Mouse (Mus musculus) A20 (cell line): ENCODE measurements around the gene 9130213A22Rik.
A peak's percentile ranks its signal among the peaks of the same experiment; 100 is the strongest.

Source experiments
- DNase-seq: peaks from one replicate; pipeline ENCODE4 v3.0.0-alpha.2; 2011; ENCODE audit warnings: low read depth, low spot score

9130213A22Rik gene

GRCm38 (mm10) chr11:69122336-69122951, at the start of gene 9130213A22Rik:
Gene 9130213A22Rik (minus strand): TSS chr11:69122589.
- peak; percentile 96 for DNase-seq

DNA sequence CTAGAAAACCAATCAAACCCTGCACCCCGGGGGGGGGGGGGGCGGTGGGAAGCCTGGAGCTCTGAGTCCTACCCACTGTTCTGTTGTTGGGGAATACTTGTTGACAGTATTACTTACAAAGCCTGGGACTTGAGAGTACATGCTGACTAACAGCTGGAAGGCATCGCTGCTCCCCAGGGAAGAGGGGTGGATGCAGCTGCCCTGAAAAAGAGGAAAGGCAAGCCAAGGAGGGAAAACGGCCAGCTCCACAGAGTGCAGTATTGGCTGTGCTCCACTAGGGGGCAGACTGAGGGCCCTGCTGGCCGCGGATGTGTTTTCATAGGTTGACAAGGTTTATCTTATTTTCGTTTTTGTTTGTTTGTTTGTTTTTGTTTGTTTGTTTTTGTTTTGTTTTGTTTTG, 49.2 kb upstream of the 9130213A22Rik start:
- peak; percentile 54 for DNase-seq

- no peak for DNase-seq
Observed at GRCm38 (mm10) chr11:69169313-69169712, 46.9 kb upstream of the 9130213A22Rik start.

GRCm38 (mm10) chr11:69156800-69157199, 34.4 kb upstream of the 9130213A22Rik start, which contains the start of gene Alox12b:
Gene Alox12b (plus strand): TSS chr11:69156989.
- DNase-seq = no peak

- no peak for DNase-seq
Observed at GRCm38 (mm10) chr11:69155351-69155750, 33.0 kb upstream of the 9130213A22Rik start.

GRCm38 (mm10) chr11:69153831-69154230, 31.4 kb upstream of the 9130213A22Rik start:
- no peak for DNase-seq

GRCm38 (mm10) chr11:69151004-69151403, 28.6 kb upstream of the 9130213A22Rik start:
- no peak for DNase-seq

GRCm38 (mm10) chr11:69150444-69150843, 28.1 kb upstream of the 9130213A22Rik start:
- peak; percentile 60 for DNase-seq

- no peak for DNase-seq
Observed at GRCm38 (mm10) chr11:69149728-69150127, 27.3 kb upstream of the 9130213A22Rik start.

GRCm38 (mm10) chr11:69148451-69148960, 26.1 kb upstream of the 9130213A22Rik start:
- no peak for DNase-seq

DNA sequence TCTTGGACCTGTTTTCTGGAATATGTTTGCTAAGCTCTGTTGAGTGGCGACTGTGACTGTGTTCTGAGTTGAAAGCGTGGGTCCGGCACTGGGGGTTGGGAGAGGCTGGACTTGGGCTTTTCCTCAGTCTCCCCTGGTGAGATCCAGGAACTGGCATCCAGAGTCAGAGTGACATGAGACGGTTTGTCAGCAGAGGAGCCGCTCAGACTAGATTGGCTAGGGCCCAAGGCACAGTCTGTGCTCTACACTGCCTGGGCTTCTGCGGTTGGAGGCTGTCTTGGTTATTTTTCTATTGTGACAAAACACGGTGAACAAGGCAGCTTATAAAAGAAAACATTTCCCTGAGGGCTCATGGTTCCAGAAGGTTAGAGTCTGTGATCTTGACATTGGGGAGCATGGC, 25.2 kb upstream of the 9130213A22Rik start:
- DNase-seq = no peak

GRCm38 (mm10) chr11:69135361-69135760, 13.0 kb upstream of the 9130213A22Rik start:
- DNase-seq = no peak

DNA sequence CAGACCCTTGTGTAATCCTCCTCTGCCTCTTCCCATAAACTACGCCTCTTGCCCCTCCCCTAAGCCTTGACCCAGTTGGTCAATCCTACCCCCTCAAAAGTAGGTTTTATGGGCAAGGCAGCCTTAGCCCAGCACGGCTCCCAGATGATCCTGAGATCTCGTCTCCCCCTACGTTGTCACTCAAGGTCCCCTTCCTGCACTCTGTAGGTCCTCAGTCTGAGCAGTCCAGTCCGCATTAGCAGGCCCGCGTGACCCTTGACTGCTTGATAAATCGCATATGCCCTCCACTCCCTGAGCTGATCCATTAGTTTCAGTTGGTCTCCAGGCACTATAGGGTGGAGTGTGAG, 12.2 kb upstream of the 9130213A22Rik start:
- no peak for DNase-seq

DNA sequence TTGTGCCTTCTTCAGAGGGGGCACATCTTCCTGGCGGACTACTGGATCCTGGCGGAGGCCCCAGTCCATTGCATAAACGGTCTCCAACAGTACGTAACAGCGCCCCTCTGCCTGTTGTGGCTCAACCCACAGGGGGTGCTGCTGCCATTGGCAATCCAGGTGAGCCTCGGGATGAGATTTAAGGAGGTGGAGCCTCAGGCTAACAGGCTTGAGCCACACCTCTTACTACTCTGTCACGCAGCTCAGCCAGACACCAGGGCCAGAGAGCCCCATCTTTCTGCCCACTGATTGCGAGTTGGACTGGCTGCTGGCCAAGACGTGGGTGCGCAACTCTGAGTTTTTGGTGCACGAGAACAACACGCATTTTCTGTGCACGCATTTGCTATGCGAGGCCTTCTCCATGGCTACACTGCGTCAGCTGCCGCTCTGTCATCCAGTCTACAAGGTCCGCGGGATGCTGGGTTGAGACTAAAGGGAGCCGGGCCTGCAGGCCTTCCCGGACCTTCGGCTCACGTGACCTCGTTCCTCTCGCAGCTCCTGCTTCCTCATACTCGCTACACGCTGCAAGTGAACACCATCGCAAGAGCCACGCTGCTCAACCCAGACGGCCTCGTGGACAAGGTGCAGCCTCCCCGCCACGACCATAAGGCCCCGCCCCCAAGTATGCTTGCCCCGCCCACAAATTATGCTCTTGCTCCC, 11.7 kb upstream of the 9130213A22Rik start:
- DNase-seq = peak; percentile 66

- no peak for DNase-seq
Observed at GRCm38 (mm10) chr11:69133566-69133922, 11.2 kb upstream of the 9130213A22Rik start.

DNA sequence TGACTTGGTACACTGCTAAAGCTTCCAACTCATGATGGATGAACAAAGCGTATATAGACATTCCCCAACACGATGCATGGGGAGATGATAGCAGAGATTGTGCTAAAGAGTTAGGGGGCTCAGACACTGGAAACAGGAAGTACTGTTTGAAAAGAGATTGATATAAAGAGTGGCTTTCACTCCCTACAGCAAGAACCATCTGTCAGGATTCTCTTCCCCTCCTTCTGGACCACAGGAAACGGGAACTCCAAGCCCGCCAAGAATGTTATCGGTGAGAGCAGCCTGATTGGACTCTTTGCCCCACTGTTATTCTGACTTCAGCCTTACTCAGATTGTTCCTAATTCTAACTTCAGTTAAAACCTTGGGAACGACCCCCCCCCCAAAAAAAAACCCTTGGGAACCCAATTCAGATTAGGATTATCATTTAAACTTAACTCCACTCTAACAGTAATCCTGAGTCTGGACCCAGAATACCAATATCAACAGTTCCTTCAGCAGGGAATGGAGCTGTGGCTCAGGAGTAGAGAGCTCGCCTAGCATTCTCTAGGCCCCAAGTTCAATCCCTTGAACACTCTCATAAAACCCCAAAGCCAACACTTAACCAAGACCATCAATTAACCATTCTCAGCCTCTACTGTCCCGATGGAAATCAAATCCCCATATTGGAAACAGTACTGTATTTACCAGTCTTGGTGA, 6.2 kb upstream of the 9130213A22Rik start:
- DNase-seq = no peak

GRCm38 (mm10) chr11:69126706-69127095, 4.3 kb upstream of the 9130213A22Rik start:
- DNase-seq = no peak

GRCm38 (mm10) chr11:69125919-69126705, 3.7 kb upstream of the 9130213A22Rik start:
- peak; percentile 52 for DNase-seq

DNA sequence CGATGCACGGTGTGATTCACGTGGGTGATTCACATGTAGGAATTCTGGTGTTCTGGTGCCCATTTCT, 3.3 kb upstream of the 9130213A22Rik start, which contains the start of gene Aloxe3:
Gene Aloxe3, plus strand, starts transcription at position 45 of the 67 bp plus-strand sequence.
- no peak for DNase-seq

DNA sequence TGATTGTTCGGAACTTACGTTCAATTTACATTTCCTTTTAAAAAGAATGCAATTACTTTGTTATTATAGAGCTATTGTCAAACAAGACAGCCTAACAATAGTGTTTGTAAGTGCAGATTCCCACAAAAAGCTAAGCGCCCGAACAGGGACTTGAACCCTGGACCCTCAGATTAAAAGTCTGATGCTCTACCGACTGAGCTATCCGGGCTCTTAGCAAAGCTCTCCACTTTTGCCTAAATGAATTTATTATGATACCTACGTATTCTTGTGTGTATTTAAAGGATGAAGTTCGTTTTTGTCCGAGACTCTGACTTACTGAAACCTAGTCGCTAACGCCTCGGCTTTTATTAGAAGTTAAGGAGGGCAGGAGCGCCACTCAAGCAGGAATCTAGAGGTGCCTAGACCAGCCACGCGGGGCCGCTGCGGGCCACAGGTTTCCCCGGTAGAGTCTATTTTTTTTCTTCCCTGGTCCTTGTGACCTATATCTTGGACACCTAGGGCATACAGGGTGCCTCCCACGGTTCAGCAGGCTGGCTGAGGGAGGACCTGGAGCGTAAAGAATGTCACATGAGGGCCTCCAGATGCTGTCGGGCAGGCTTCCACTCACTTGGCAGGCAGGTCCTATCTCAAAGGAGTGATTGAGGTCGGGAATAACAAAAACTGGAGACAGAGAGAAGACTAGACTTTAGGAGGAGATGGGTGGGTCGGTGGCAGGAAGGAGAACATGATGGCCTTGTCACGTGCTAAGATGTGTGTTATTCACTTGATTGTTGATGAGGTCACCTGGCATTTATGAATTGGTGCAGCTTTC, 2.9 kb upstream of the 9130213A22Rik start:
- DNase-seq = peak; percentile 95

DNA sequence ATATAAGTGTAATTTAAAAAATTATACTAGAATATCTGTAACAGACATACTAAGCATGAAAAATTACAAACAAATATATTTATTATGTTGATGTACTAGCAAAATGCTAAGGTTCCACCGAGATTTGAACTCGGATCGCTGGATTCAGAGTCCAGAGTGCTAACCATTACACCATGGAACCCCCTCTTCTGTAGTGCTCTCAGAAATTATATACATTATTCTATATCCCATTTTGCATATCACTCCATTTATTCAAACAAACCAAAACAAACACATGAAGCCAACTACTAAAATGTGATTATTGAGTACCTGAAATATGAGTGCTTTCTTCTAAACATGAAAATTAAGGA, 2.1 kb upstream of the 9130213A22Rik start:
- DNase-seq = peak; percentile 89
